Mouse (Mus musculus) kidney, adult 9 months (tissue): Measurements from ENCODE around the gene Kansl3.

Experiments
- DNase-seq: peaks from one replicate; pipeline ENCODE4 v3.0.0; 2022

Kansl3 gene

GRCm38 (mm10) chr1:36321164-36321563, 47.8 kb downstream of the Kansl3 start:
- DNase-seq: no peak

GRCm38 (mm10) chr1:36315776-36316100, 53.2 kb downstream of the Kansl3 start:
- DNase-seq: no peak

GRCm38 (mm10) chr1:36314959-36315775, 53.8 kb downstream of the Kansl3 start:
- no peak for DNase-seq

- no peak for DNase-seq
Observed at GRCm38 (mm10) chr1:36309498-36309901, 59.5 kb downstream of the Kansl3 start.

GRCm38 (mm10) chr1:36308966-36309475, 60.0 kb downstream of the Kansl3 start:
- no peak for DNase-seq

- no peak for DNase-seq
Observed at GRCm38 (mm10) chr1:36308451-36308901, 60.5 kb downstream of the Kansl3 start.

GRCm38 (mm10) chr1:36307495-36308280, 61.3 kb downstream of the Kansl3 start, which contains the start of gene Arid5a:
Arid5a (plus strand) TSS chr1:36307733.
- DNase-seq: peak; percentile 87

GRCm38 (mm10) chr1:36307121-36307494, 61.9 kb downstream of the Kansl3 start:
- DNase-seq: no peak

GRCm38 (mm10) chr1:36306120-36306519, 62.9 kb downstream of the Kansl3 start:
- DNase-seq: no peak

GRCm38 (mm10) chr1:36304764-36305163, 64.2 kb downstream of the Kansl3 start:
- no peak for DNase-seq

- peak; percentile 66 for DNase-seq
Observed at GRCm38 (mm10) chr1:36303381-36304320, 65.3 kb downstream of the Kansl3 start.

- no peak for DNase-seq
Observed at GRCm38 (mm10) chr1:36302957-36303356, 66.0 kb downstream of the Kansl3 start.

- DNase-seq: no peak
Observed at GRCm38 (mm10) chr1:36302273-36302672, 66.7 kb downstream of the Kansl3 start.

- no peak for DNase-seq
Observed at GRCm38 (mm10) chr1:36300486-36300885, 68.5 kb downstream of the Kansl3 start.

- no peak for DNase-seq
Observed at GRCm38 (mm10) chr1:36299676-36300075, 69.3 kb downstream of the Kansl3 start.

GRCm38 (mm10) chr1:36299126-36299525, 69.9 kb downstream of the Kansl3 start:
- no peak for DNase-seq

- DNase-seq: no peak
Observed at GRCm38 (mm10) chr1:36298107-36298506, 70.9 kb downstream of the Kansl3 start.

- DNase-seq: no peak
Observed at GRCm38 (mm10) chr1:36296466-36297149, 72.4 kb downstream of the Kansl3 start.

GRCm38 (mm10) chr1:36294402-36294801, 74.6 kb downstream of the Kansl3 start:
- no peak for DNase-seq

- no peak for DNase-seq
Observed at GRCm38 (mm10) chr1:36293470-36293869, 75.5 kb downstream of the Kansl3 start.
